Mouse (Mus musculus) olfactory bulb, adult 2 months (tissue): Measurements from ENCODE around the gene Gm10721.
"Not testable (repeated sequence)": the region's sequence is repeated elsewhere in the genome, so short reads cannot be mapped to it uniquely, and the experiment has no call there.

Experiments
- CTCF ChIP-seq: fragments of 200-500 bp; IDR thresholded peaks from 2 replicates; pipeline ENCODE4 v1.5.1; 2012; ENCODE audit warnings: low read depth, mild to moderate bottlenecking, low read length, moderate library complexity; ENCODE audit not compliant: insufficient read depth
- POLR2A ChIP-seq: fragments of 200-500 bp; IDR thresholded peaks from 2 replicates; pipeline ENCODE4 v1.6.1; 2012; ENCODE audit warnings: mild to moderate bottlenecking, low read depth, low read length, moderate library complexity; ENCODE audit not compliant: insufficient read depth

GRCm38 (mm10) chr9:3007272-3007671 lies 5.7 kb upstream of the Gm10721 start:
- TF ChIP-seq CTCF, POLR2A: not testable (repeated sequence)
